ENCODE assay signal across 9 mouse cellular contexts in the genomic region with DNA sequence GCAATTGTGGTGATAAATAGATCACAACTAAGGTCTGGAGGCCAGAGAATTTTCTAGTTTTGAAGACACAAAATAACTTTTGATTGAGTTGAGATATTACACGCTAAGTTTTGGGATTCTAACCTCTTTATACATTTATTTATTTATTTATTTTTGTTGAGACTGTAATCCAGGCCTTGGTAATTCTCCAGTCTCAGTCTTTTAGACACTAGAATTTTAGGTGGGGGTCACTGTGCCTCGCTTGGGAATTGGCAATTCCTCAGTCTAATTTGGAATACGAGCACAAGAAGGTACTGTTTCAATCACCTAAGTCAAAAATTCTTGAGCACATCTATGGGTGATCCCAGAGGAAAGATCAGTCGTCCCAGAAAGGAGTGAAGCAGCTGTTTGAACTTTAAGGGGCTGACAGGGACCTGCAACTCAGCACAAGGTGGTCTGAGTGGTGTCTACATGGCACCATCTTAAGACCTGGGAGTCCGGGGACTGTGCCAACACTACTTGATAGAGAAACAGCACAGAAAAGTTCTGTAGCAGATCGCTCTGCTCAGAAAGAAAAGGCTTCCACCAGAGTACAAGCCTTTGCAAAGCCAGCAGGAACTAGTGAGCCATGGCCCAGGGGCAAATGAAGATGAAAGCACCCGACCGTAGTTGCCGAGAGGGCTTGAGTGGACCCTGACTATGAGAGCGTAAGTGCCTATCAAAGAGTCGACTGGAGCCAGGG. TPM values are rescaled to one million over a fixed set of nuclear protein-coding genes. Genes with fewer than 3 reads are reported as not detected.
DNase-seq lines count a peak whose midpoint lies in the region; ATAC-seq and TF ChIP-seq lines count a peak whose summit lies in the region.
"Had no signal": no experiment of that assay in that cellular context is flagged by ENCODE, and none has a peak within 500 bp of the region (broad histone marks: within the 10 kb centered on the region; RNA-seq: fewer than 3 reads in every experiment).

No protein-coding gene starts in this region.

- intact Hi-C loops in left cerebral cortex, postnatal 14 days (cut with DNase I) = no loop called here

- peak overlapping the region; percentile 82 for H3K4me2 ChIP-seq in forebrain, embryonic 15.5 days (replicated peaks)
- H3K4me2 ChIP-seq in intestine, postnatal 0 days (replicated peaks; ENCODE audit: low read depth) = peak overlapping the region; percentile 88

- H3K4me3 ChIP-seq in forebrain, embryonic 15.5 days = peak overlapping the region; percentile 88
- H3K4me3 ChIP-seq in intestine, postnatal 0 days (ENCODE audit: low read depth, low read length) = peak overlapping the region; percentile 92

- peak; percentile 4 for DNase-seq in ovary, postnatal 10 days (ENCODE audit: low spot score)
- DNase-seq in ovary, adult 18-20 months (ENCODE audit: low spot score) = no peak
- peak; percentile 36 for DNase-seq in cerebellum, adult 11-12 months
- peak; percentile 20 for DNase-seq in lung, postnatal 36 days
- DNase-seq in thymus, postnatal 14 days = peak; percentile 24
- DNase-seq in left cerebral cortex, postnatal 14 days (ENCODE audit: low spot score in 2 of 2) = no peak

- no peaks in the 10 kb centered on the region for H3K27me3 ChIP-seq in forebrain, embryonic 15.5 days
- no peaks in the 10 kb centered on the region for H3K27me3 ChIP-seq in intestine, postnatal 0 days (replicated peaks; ENCODE audit: control insufficient read depth, insufficient read depth, low read length)

- no peaks in the 10 kb centered on the region for H3K9me3 ChIP-seq in forebrain, embryonic 15.5 days
- no peaks in the 10 kb centered on the region for H3K9me3 ChIP-seq in intestine, postnatal 0 days (ENCODE audit: control insufficient read depth)

- ATAC-seq in forebrain, embryonic 15.5 days (replicated peaks) = peak; percentile 59
- peak; percentile 55; the same call in 1 of the 2 replicates for ATAC-seq in intestine, postnatal 0 days

- no peak for TF ChIP-seq CTCF in intestine, postnatal 0 days (IDR thresholded peaks at IDR 0.05; ENCODE audit: low read depth)

- peak overlapping the region; percentile 69 for H3K9ac ChIP-seq in forebrain, embryonic 15.5 days (replicated peaks)
- peak overlapping the region; percentile 53 for H3K9ac ChIP-seq in intestine, postnatal 0 days (ENCODE audit: low read depth, low read length)

- peaks cover 16% of the 10 kb centered on the region for H3K4me1 ChIP-seq in forebrain, embryonic 15.5 days
- no peaks in the 10 kb centered on the region; the same call in 1 of the 2 replicates for H3K4me1 ChIP-seq in intestine, postnatal 0 days (replicated peaks; ENCODE audit: control insufficient read depth, insufficient read depth, low read length)

- H3K36me3 ChIP-seq in forebrain, embryonic 15.5 days = peaks cover 18% of the 10 kb centered on the region; the same call in 1 of the 2 replicates
- H3K36me3 ChIP-seq in intestine, postnatal 0 days (ENCODE audit: control insufficient read depth, insufficient read depth) = peaks cover 4% of the 10 kb centered on the region; the same call in 1 of the 2 replicates

- WGBS in forebrain, embryonic 15.5 days = 35% methylated on average over 11 of the region's 11 CpGs
- 32% methylated on average over 11 of the region's 11 CpGs for WGBS in intestine, postnatal 0 days

- H3K27ac ChIP-seq in forebrain, embryonic 15.5 days (replicated peaks) = peak overlapping the region; percentile 56; the same call in 1 of the 2 replicates
- peak overlapping the region; percentile 50; the same call in 1 of the 2 replicates for H3K27ac ChIP-seq in intestine, postnatal 0 days (ENCODE audit: low read depth, low read length)

RNA-seq across cellular contexts. Expression of a gene that starts 0.8 kb away (rescaled TPM):
- polyA plus RNA-seq in forebrain, embryonic 15.5 days (2015; fragmentation: Nextera tagmentation; extraction: Ambion mirVana) = 22.2 and 23.9 TPM in 2 replicates
- 5.2 and 5.3 TPM in 2 replicates for polyA plus RNA-seq in intestine, postnatal 0 days (2015; fragmentation: Nextera tagmentation; extraction: Ambion mirVana)
- total RNA-seq in left cerebral cortex, postnatal 14 days (2021) = 10 to 100 TPM; 19.7 to 20.3 TPM

RNA-seq across cellular contexts. Expression of a gene that starts 18.3 kb away (rescaled TPM):
- 0.59 and 0.66 TPM in 2 replicates for polyA plus RNA-seq in forebrain, embryonic 15.5 days (2015; fragmentation: Nextera tagmentation; extraction: Ambion mirVana)
- polyA plus RNA-seq in intestine, postnatal 0 days (2015; fragmentation: Nextera tagmentation; extraction: Ambion mirVana) = not detected in 2 replicates
- 1 to 10 TPM; 6.4 to 9.8 TPM for total RNA-seq in left cerebral cortex, postnatal 14 days (2021)
- total RNA-seq: neutrophil, adult 5-6 weeks had no signal

Comparison
In these comparisons a context has a peak if more than half of its experiments do, and no peak if none do; other contexts are left out.
1. DNase-seq: peak in ovary, postnatal 10 days (single experiment), cerebellum, adult 11-12 months (single experiment), lung, postnatal 36 days (single experiment) and thymus, postnatal 14 days (single experiment); none in ovary, adult 18-20 months (single experiment) and left cerebral cortex, postnatal 14 days (0 of 2).